Mouse (Mus musculus): Measurements from ENCODE around the gene Mrpl20. TPM values are rescaled to one million over a fixed set of nuclear protein-coding genes. Genes with fewer than 3 reads are reported as not detected.

The Mrpl20 gene
- polyA plus RNA-seq, 1 experiment from 2014 or later: 267 TPM

GRCm38 (mm10) chr4:155843231-155843630, 40.6 kb downstream of the Mrpl20 start:
- no peaks in the 10 kb centered on the region for H3K9me3 ChIP-seq (ENCODE audit: control insufficient read depth, low read length)
- no peaks in the 10 kb centered on the region for H3K27me3 ChIP-seq (replicated peaks; ENCODE audit: control insufficient read depth, insufficient read depth, low read length)
- H3K36me3 ChIP-seq (ENCODE audit: control insufficient read depth, insufficient read depth, low read length): no peaks in the 10 kb centered on the region
- no peak for ATAC-seq
- no peak overlapping the region for H3K9ac ChIP-seq (ENCODE audit: low read depth, low read length)
- H3K4me1 ChIP-seq (ENCODE audit: control insufficient read depth, insufficient read depth, low read depth, low read length): peaks cover 18% of the 10 kb centered on the region
- no peak overlapping the region for H3K4me3 ChIP-seq (ENCODE audit: low read length)
- WGBS: 91% methylated on average over 5 of the region's 5 CpGs
- no peak overlapping the region for H3K4me2 ChIP-seq (ENCODE audit: low read length)
- H3K27ac ChIP-seq (ENCODE audit: low read depth, low read length): no peak overlapping the region

- Histone ChIP-seq H3K27ac (ENCODE audit: low read depth, low read length) (peak within 1 kb of the TSS; percentile 85), H3K4me2 (ENCODE audit: low read length) (peak within 1 kb of the TSS; percentile 93), H3K9me3 (ENCODE audit: control insufficient read depth, low read length) (no peaks in the 10 kb centered on the region), H3K4me3 (ENCODE audit: low read length) (peak within 1 kb of the TSS; percentile 90), H3K27me3 (replicated peaks; ENCODE audit: control insufficient read depth, insufficient read depth, low read length) (no peaks in the 10 kb centered on the region), H3K9ac (ENCODE audit: low read depth, low read length) (peak within 1 kb of the TSS; percentile 99), H3K36me3 (ENCODE audit: control insufficient read depth, insufficient read depth, low read length) (no peaks in the 10 kb centered on the region), H3K4me1 (ENCODE audit: control insufficient read depth, insufficient read depth, low read depth, low read length) (peaks cover 38% of the 10 kb centered on the region)
- peak; percentile 90 for ATAC-seq
- WGBS: 3% methylated on average over 60 of the region's 65 CpGs
Observed at GRCm38 (mm10) chr4:155846871-155847578, 44.3 kb downstream of the Mrpl20 start, which contains the start of gene Dvl1. Gene Dvl1 (plus strand): TSS chr4:155847402.

- ATAC-seq: peak; percentile 4; the same call in 1 of the 2 replicates
- WGBS: 1% methylated on average over 60 of the region's 69 CpGs
- Histone ChIP-seq H3K36me3 (ENCODE audit: control insufficient read depth, insufficient read depth, low read length) (no peaks in the 10 kb centered on the region; the same call in 1 of the 2 replicates), H3K27ac (ENCODE audit: low read depth, low read length) (peak overlapping the region; percentile 85), H3K9me3 (ENCODE audit: control insufficient read depth, low read length) (no peaks in the 10 kb centered on the region), H3K4me1 (ENCODE audit: control insufficient read depth, insufficient read depth, low read depth, low read length) (peaks cover 38% of the 10 kb centered on the region), H3K27me3 (replicated peaks; ENCODE audit: control insufficient read depth, insufficient read depth, low read length) (no peaks in the 10 kb centered on the region), H3K4me3 (ENCODE audit: low read length) (peak overlapping the region; percentile 90), H3K4me2 (ENCODE audit: low read length) (peak overlapping the region; percentile 93), H3K9ac (ENCODE audit: low read depth, low read length) (peak overlapping the region; percentile 99)
Observed at GRCm38 (mm10) chr4:155847591-155848352, 45.1 kb downstream of the Mrpl20 start.

- Histone ChIP-seq H3K27ac (ENCODE audit: low read depth, low read length) (no peak overlapping the region), H3K4me1 (ENCODE audit: control insufficient read depth, insufficient read depth, low read depth, low read length) (peaks cover 38% of the 10 kb centered on the region), H3K36me3 (ENCODE audit: control insufficient read depth, insufficient read depth, low read length) (peaks cover 2% of the 10 kb centered on the region; the same call in 1 of the 2 replicates), H3K27me3 (replicated peaks; ENCODE audit: control insufficient read depth, insufficient read depth, low read length) (no peaks in the 10 kb centered on the region), H3K9ac (ENCODE audit: low read depth, low read length) (peak overlapping the region; percentile 99), H3K4me3 (ENCODE audit: low read length) (peak overlapping the region; percentile 90), H3K4me2 (ENCODE audit: low read length) (peak overlapping the region; percentile 93), H3K9me3 (ENCODE audit: control insufficient read depth, low read length) (no peaks in the 10 kb centered on the region)
- ATAC-seq: no peak
- 55% methylated on average over 7 of the region's 7 CpGs for WGBS
Observed at GRCm38 (mm10) chr4:155848434-155849095, 45.9 kb downstream of the Mrpl20 start.

- 95% methylated on average over 2 of the region's 2 CpGs for WGBS
- H3K4me1 ChIP-seq (ENCODE audit: control insufficient read depth, insufficient read depth, low read depth, low read length): peaks cover 38% of the 10 kb centered on the region
Observed at GRCm38 (mm10) chr4:155849391-155849790, 46.7 kb downstream of the Mrpl20 start.

GRCm38 (mm10) chr4:155849792-155850451, 47.2 kb downstream of the Mrpl20 start:
- H3K27ac ChIP-seq (ENCODE audit: low read depth, low read length): no peak overlapping the region
- H3K9ac ChIP-seq (ENCODE audit: low read depth, low read length): no peak overlapping the region
- H3K9me3 ChIP-seq (ENCODE audit: control insufficient read depth, low read length): no peaks in the 10 kb centered on the region
- WGBS: 92% methylated on average over 3 of the region's 3 CpGs
- H3K4me1 ChIP-seq (ENCODE audit: control insufficient read depth, insufficient read depth, low read depth, low read length): peaks cover 38% of the 10 kb centered on the region
- no peaks in the 10 kb centered on the region for H3K27me3 ChIP-seq (replicated peaks; ENCODE audit: control insufficient read depth, insufficient read depth, low read length)
- H3K36me3 ChIP-seq (ENCODE audit: control insufficient read depth, insufficient read depth, low read length): peaks cover 6% of the 10 kb centered on the region
- ATAC-seq: no peak
- H3K4me3 ChIP-seq (ENCODE audit: low read length): no peak overlapping the region
- peak overlapping the region; percentile 93; the same call in 1 of the 2 replicates for H3K4me2 ChIP-seq (ENCODE audit: low read length)

More at GRCm38 (mm10) chr4:155849391-155849790, 46.7 kb downstream of the Mrpl20 start:
- Histone ChIP-seq H3K4me2 (ENCODE audit: low read length) (peak overlapping the region; percentile 93), H3K9ac (ENCODE audit: low read depth, low read length) (peak overlapping the region; percentile 15; the same call in 1 of the 2 replicates), H3K9me3 (ENCODE audit: control insufficient read depth, low read length) (no peaks in the 10 kb centered on the region), H3K36me3 (ENCODE audit: control insufficient read depth, insufficient read depth, low read length) (peaks cover 2% of the 10 kb centered on the region; the same call in 1 of the 2 replicates), H3K4me3 (ENCODE audit: low read length) (no peak overlapping the region; the same call in 1 of the 2 replicates), H3K27me3 (replicated peaks; ENCODE audit: control insufficient read depth, insufficient read depth, low read length) (no peaks in the 10 kb centered on the region), H3K27ac (ENCODE audit: low read depth, low read length) (no peak overlapping the region)
- ATAC-seq: no peak

- no peaks in the 10 kb centered on the region for H3K27me3 ChIP-seq (replicated peaks; ENCODE audit: control insufficient read depth, insufficient read depth, low read length)
- WGBS: 96% methylated on average over 3 of the region's 3 CpGs
- H3K9ac ChIP-seq (ENCODE audit: low read depth, low read length): no peak overlapping the region
- H3K4me3 ChIP-seq (ENCODE audit: low read length): no peak overlapping the region
- H3K4me1 ChIP-seq (ENCODE audit: control insufficient read depth, insufficient read depth, low read depth, low read length): peaks cover 38% of the 10 kb centered on the region
- no peak overlapping the region for H3K4me2 ChIP-seq (ENCODE audit: low read length)
- no peaks in the 10 kb centered on the region for H3K9me3 ChIP-seq (ENCODE audit: control insufficient read depth, low read length)
- peaks cover 16% of the 10 kb centered on the region for H3K36me3 ChIP-seq (ENCODE audit: control insufficient read depth, insufficient read depth, low read length)
- ATAC-seq: no peak
- no peak overlapping the region for H3K27ac ChIP-seq (ENCODE audit: low read depth, low read length)
Observed at GRCm38 (mm10) chr4:155851368-155851767, 48.7 kb downstream of the Mrpl20 start.

GRCm38 (mm10) chr4:155851951-155852411, 49.3 kb downstream of the Mrpl20 start:
- Histone ChIP-seq H3K9me3 (ENCODE audit: control insufficient read depth, low read length) (no peaks in the 10 kb centered on the region), H3K4me2 (ENCODE audit: low read length) (no peak overlapping the region), H3K4me1 (ENCODE audit: control insufficient read depth, insufficient read depth, low read depth, low read length) (peaks cover 33% of the 10 kb centered on the region), H3K27ac (ENCODE audit: low read depth, low read length) (no peak overlapping the region), H3K4me3 (ENCODE audit: low read length) (no peak overlapping the region), H3K27me3 (replicated peaks; ENCODE audit: control insufficient read depth, insufficient read depth, low read length) (no peaks in the 10 kb centered on the region), H3K36me3 (ENCODE audit: control insufficient read depth, insufficient read depth, low read length) (peaks cover 19% of the 10 kb centered on the region), H3K9ac (ENCODE audit: low read depth, low read length) (no peak overlapping the region)
- no peak for ATAC-seq
- 70% methylated on average over 2 of the region's 2 CpGs for WGBS

Data from hindbrain, embryonic 16.5 days (tissue).